Comparison of ENCODE assay signal across 9 mouse cellular contexts in the genomic region with DNA sequence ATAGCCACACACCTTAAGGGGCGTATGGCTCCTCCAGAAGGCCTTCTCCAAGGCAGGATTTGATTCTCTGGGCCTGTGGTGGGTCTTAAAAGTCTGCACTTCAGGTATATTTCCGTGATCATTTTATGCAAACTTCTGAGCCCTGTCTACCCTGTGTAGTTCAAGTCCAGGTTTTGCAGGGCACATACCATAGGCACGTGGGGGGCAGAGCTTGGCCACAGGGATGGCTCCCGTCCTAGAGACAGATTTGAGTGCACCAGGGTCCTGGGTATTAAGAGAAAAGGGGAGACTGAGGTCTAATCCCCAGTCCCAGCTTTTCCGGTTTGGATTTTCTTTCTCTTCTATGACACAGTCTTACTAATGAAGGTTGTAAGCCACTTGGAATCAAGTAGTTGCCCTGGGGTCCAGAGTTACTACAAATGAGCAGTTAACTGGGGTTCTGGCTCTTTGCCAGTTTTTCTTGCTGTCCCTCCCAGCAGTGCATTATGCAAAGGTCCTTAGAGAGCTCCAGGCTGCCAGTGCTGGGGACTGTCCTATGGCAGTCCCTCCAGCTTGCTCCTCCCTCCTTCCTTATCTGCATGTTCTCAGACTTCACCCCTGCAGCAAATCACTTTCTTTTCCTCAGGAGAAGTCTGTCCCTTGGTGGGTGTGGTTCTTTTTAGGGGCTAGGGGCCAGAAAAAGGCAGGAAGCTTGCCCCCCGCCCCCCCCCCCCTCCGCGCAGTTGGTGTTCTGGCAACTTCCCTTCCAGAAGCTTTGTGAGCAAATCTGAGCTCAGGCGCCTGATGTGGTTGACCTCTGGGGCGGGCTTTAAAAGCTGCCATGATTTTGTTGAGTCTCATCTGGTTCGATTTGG.
DNase-seq lines count a peak whose midpoint lies in the region; ATAC-seq and TF ChIP-seq lines count a peak whose summit lies in the region.
"Had no signal": no experiment of that assay in that cellular context is flagged by ENCODE, and none has a peak within 500 bp of the region (broad histone marks: within the 10 kb centered on the region; RNA-seq: fewer than 3 reads in every experiment).

No protein-coding gene starts in this region.

- DNase-seq in R1 (ENCODE audit: low read depth, low spot score), result peak; percentile 97
- DNase-seq in kidney, postnatal 0 days (ENCODE audit: low spot score), result peak; percentile 92
- DNase-seq in lung, postnatal 36 days, result peak; percentile 61
- DNase-seq in stomach, postnatal 0 days (ENCODE audit: low spot score), result peak; percentile 57
- DNase-seq in spleen, postnatal 4 days (ENCODE audit: low spot score in 2 of 2), result no peak
- no peak for DNase-seq in right cerebral cortex, postnatal 14 days

- ATAC-seq in embryonic facial prominence, embryonic 12.5 days (ENCODE audit: insufficient number of reproducible peaks, insufficient read depth, low FRiP score, low TSS enrichment), result peak; percentile 93
- peak; percentile 90 for ATAC-seq in heart, embryonic 16.5 days (replicated peaks; ENCODE audit: extremely low read depth, insufficient read depth, low FRiP score)
- peak; percentile 92 for ATAC-seq in kidney, postnatal 0 days (replicated peaks; ENCODE audit: low FRiP score, low read depth)
- ATAC-seq in stomach, postnatal 0 days (ENCODE audit: low FRiP score, low TSS enrichment), result peak; percentile 91

- H3K9me3 ChIP-seq in embryonic facial prominence, embryonic 12.5 days, result peaks cover 8% of the 10 kb centered on the region; the same call in 1 of the 2 replicates
- H3K9me3 ChIP-seq in heart, embryonic 16.5 days (replicated peaks; ENCODE audit: control insufficient read depth, low read length), result peaks cover 6% of the 10 kb centered on the region; the same call in 1 of the 2 replicates
- H3K9me3 ChIP-seq in kidney, postnatal 0 days (replicated peaks; ENCODE audit: low read length), result no peaks in the 10 kb centered on the region
- 0 out of 2 replicates have a peak, but pooled peaks cover 4% of the 10 kb centered on the region for H3K9me3 ChIP-seq in stomach, postnatal 0 days (ENCODE audit: control insufficient read depth, low read length)

- H3K36me3 ChIP-seq in embryonic facial prominence, embryonic 12.5 days, result no peaks in the 10 kb centered on the region
- H3K36me3 ChIP-seq in heart, embryonic 16.5 days (ENCODE audit: control insufficient read depth, insufficient read depth), result no peaks in the 10 kb centered on the region
- H3K36me3 ChIP-seq in kidney, postnatal 0 days (ENCODE audit: insufficient read depth, low read length), result no peaks in the 10 kb centered on the region
- no peaks in the 10 kb centered on the region for H3K36me3 ChIP-seq in stomach, postnatal 0 days (ENCODE audit: control insufficient read depth, insufficient read depth, low read length)

- H3K27me3 ChIP-seq in embryonic facial prominence, embryonic 12.5 days, result no peaks in the 10 kb centered on the region
- no peaks in the 10 kb centered on the region for H3K27me3 ChIP-seq in heart, embryonic 16.5 days (ENCODE audit: control insufficient read depth, insufficient read depth, low read length)
- no peaks in the 10 kb centered on the region for H3K27me3 ChIP-seq in kidney, postnatal 0 days (ENCODE audit: insufficient read depth, low read length)
- H3K27me3 ChIP-seq in stomach, postnatal 0 days (ENCODE audit: control insufficient read depth, insufficient read depth, low read length), result no peaks in the 10 kb centered on the region

- WGBS in embryonic facial prominence, embryonic 12.5 days, result 33% methylated on average over 11 of the region's 11 CpGs
- WGBS in heart, embryonic 16.5 days, result 39% methylated on average over 11 of the region's 11 CpGs
- WGBS in kidney, postnatal 0 days, result 42% methylated on average over 11 of the region's 11 CpGs
- WGBS in stomach, postnatal 0 days, result 43% methylated on average over 11 of the region's 11 CpGs

- peak overlapping the region; percentile 73 for H3K27ac ChIP-seq in embryonic facial prominence, embryonic 12.5 days
- peak overlapping the region; percentile 70 for H3K27ac ChIP-seq in heart, embryonic 16.5 days (ENCODE audit: low read length)
- peak overlapping the region; percentile 84 for H3K27ac ChIP-seq in kidney, postnatal 0 days
- peak overlapping the region; percentile 45 for H3K27ac ChIP-seq in stomach, postnatal 0 days (replicated peaks)

- no peak for TF ChIP-seq CTCF in kidney, postnatal 0 days (IDR thresholded peaks at IDR 0.05; ENCODE audit: low read depth)
- TF ChIP-seq CTCF in stomach, postnatal 0 days (IDR thresholded peaks at IDR 0.05; ENCODE audit: low read depth), result no peak

- peaks cover 14% of the 10 kb centered on the region for H3K4me1 ChIP-seq in embryonic facial prominence, embryonic 12.5 days
- H3K4me1 ChIP-seq in heart, embryonic 16.5 days (ENCODE audit: control insufficient read depth, insufficient read depth, low read length), result peaks cover 15% of the 10 kb centered on the region
- peaks cover 17% of the 10 kb centered on the region for H3K4me1 ChIP-seq in kidney, postnatal 0 days (replicated peaks; ENCODE audit: insufficient read depth, low read length)
- H3K4me1 ChIP-seq in stomach, postnatal 0 days (replicated peaks; ENCODE audit: control insufficient read depth, insufficient read depth), result 0 out of 2 replicates have a peak, but pooled peaks cover 5% of the 10 kb centered on the region

- H3K4me2 ChIP-seq in embryonic facial prominence, embryonic 12.5 days (replicated peaks), result peak overlapping the region; percentile 19
- peak overlapping the region; percentile 27 for H3K4me2 ChIP-seq in heart, embryonic 16.5 days (ENCODE audit: low read depth, low read length)
- peak overlapping the region; percentile 22; the same call in 1 of the 2 replicates for H3K4me2 ChIP-seq in kidney, postnatal 0 days (ENCODE audit: low read length)
- H3K4me2 ChIP-seq in stomach, postnatal 0 days (replicated peaks; ENCODE audit: low read depth), result peak overlapping the region; percentile 31

- H3K4me3 ChIP-seq in embryonic facial prominence, embryonic 12.5 days, result no peak overlapping the region
- H3K4me3 ChIP-seq in heart, embryonic 16.5 days (ENCODE audit: low read length), result peak overlapping the region; percentile 28
- no peak overlapping the region for H3K4me3 ChIP-seq in kidney, postnatal 0 days (replicated peaks; ENCODE audit: low read depth, low read length)
- H3K4me3 ChIP-seq in stomach, postnatal 0 days (ENCODE audit: low read depth, low read length), result no peak overlapping the region
- H3K4me3 ChIP-seq: erythroblast, embryonic 14.5 days had no signal

- TF ChIP-seq EP300 in stomach, postnatal 0 days (optimal IDR thresholded peaks at IDR 0.05), result no peak

- no peak overlapping the region for H3K9ac ChIP-seq in embryonic facial prominence, embryonic 12.5 days
- no peak overlapping the region for H3K9ac ChIP-seq in heart, embryonic 16.5 days (ENCODE audit: low read length)
- no peak overlapping the region for H3K9ac ChIP-seq in kidney, postnatal 0 days (ENCODE audit: low read depth, low read length)
- H3K9ac ChIP-seq in stomach, postnatal 0 days (ENCODE audit: low read length), result no peak overlapping the region

Comparison
In these comparisons a context has a peak if more than half of its experiments do, and no peak if none do; other contexts are left out.
1. DNase-seq: peak in R1 (single experiment), kidney, postnatal 0 days (single experiment), lung, postnatal 36 days (single experiment) and stomach, postnatal 0 days (single experiment); none in spleen, postnatal 4 days (0 of 2) and right cerebral cortex, postnatal 14 days (single experiment).
2. Peak in every context shown above with its lines, with median percentiles within 50 percentile points of each other: ATAC-seq, H3K27ac ChIP-seq and H3K4me2 ChIP-seq.